Mouse (Mus musculus) limb, embryonic 11.5 days (tissue): Measurements from ENCODE around the gene Rab40c. TPM values are rescaled to one million over a fixed set of nuclear protein-coding genes. Genes with fewer than 3 reads are reported as not detected.

Experiments used
- ATAC-seq: fragments of 200-750 bp; cut with Nextera tagmentation; 2 replicates; pipeline ENCODE4 v1.8.0; 2017; ENCODE audit warnings: low read depth; ENCODE audit not compliant: insufficient number of reproducible peaks, low FRiP score, low TSS enrichment
- DNase-seq: peaks from one replicate; pipeline ENCODE4 v3.0.0-alpha.2; 2015; ENCODE audit warnings: low spot score
- H3K27ac ChIP-seq: fragments of 300-500 bp; sonication (generic); replicated peaks from 2 replicates; pipeline ENCODE4 v1.5.1; 2014; ENCODE audit warnings: low read depth, mild to moderate bottlenecking, low read length
- H3K27me3 ChIP-seq: fragments of 300-500 bp; sonication (generic); 2 replicates; pipeline ENCODE4 v1.6.1; 2014; ENCODE audit warnings: mild to moderate bottlenecking, low read length, mixed read lengths; ENCODE audit not compliant: control insufficient read depth, insufficient read depth
- H3K36me3 ChIP-seq: fragments of 300-500 bp; sonication (generic); 2 replicates; pipeline ENCODE4 v1.6.1; 2014; ENCODE audit warnings: mild to moderate bottlenecking, low read length, moderate library complexity, mixed read lengths; ENCODE audit not compliant: control insufficient read depth, insufficient read depth
- H3K4me1 ChIP-seq: fragments of 300-500 bp; sonication (generic); 2 replicates; pipeline ENCODE4 v1.6.1; 2014; ENCODE audit warnings: low read length, mixed read lengths; ENCODE audit not compliant: control insufficient read depth, insufficient read depth
- H3K4me2 ChIP-seq: fragments of 300-500 bp; sonication (generic); 2 replicates; pipeline ENCODE4 v1.6.1; 2014; ENCODE audit warnings: low read depth, mild to moderate bottlenecking, moderate library complexity; ENCODE audit not compliant: severe bottlenecking
- H3K4me3 ChIP-seq: fragments of 300-500 bp; sonication (generic); 2 replicates; pipeline ENCODE4 v1.5.1; 2014; ENCODE audit warnings: low read depth, low read length
- H3K9ac ChIP-seq: fragments of 300-500 bp; sonication (generic); 2 replicates; pipeline ENCODE4 v1.6.1; 2014; ENCODE audit warnings: mild to moderate bottlenecking, low read length
- H3K9me3 ChIP-seq: fragments of 300-500 bp; sonication (generic); 2 replicates; pipeline ENCODE4 v1.6.1; 2016; ENCODE audit warnings: low read length; ENCODE audit not compliant: control insufficient read depth
- WGBS: fragments of 180-500 bp; shearing (Covaris S2); extraction: QIAGEN DNeasy Blood & Tissue Kit; methylation state at CpG from one replicate; pipeline ENCODE4 v1.1.7; 2014; 5-methylcytosine and 5-hydroxymethylcytosine counted together
- polyA plus RNA-seq: library from polyadenylated mRNA; unstranded; fragments of >200 nt; fragmentation: Nextera tagmentation; extraction: Ambion mirVana; gene quantifications from 2 replicates; pipeline ENCODE4 v1.2.1, GENCODE M21; 2014

Rab40c gene
- polyA plus RNA-seq, 1 experiment from 2014 or later: 19.7 TPM

DNA sequence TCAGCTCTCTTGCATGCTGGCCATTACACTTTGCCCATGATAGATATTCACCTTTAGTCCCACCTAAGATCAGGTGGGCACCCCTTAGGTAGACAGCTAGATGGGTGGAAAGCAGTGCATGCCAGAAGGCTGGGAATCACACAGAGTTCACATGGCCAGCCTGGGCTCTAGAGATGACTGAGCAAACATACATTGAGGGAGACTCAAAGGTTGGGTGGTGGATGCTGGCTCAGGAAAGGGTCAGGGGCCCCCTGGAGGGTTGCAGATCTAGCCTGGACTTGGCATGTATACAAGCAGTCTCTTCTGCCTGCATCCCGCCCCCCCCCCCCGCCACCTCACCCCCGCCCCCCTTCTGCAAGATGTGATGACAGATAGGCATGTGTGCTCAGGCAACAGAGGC is 31.2 kb upstream of the Rab40c start:
- no peaks in the 10 kb centered on the region for H3K9me3 ChIP-seq
- peaks cover 8% of the 10 kb centered on the region for H3K4me1 ChIP-seq
- H3K27ac ChIP-seq: no peak overlapping the region
- H3K27me3 ChIP-seq: peaks cover 40% of the 10 kb centered on the region
- no peak overlapping the region for H3K9ac ChIP-seq
- WGBS: 0% methylated on average over 3 of the region's 3 CpGs
- no peak for DNase-seq
- ATAC-seq: no peak
- H3K4me3 ChIP-seq: no peak overlapping the region
- 0 out of 2 replicates have a peak overlapping the region, but pooled peaks have one; percentile 69 for H3K4me2 ChIP-seq
- no peaks in the 10 kb centered on the region for H3K36me3 ChIP-seq

DNA sequence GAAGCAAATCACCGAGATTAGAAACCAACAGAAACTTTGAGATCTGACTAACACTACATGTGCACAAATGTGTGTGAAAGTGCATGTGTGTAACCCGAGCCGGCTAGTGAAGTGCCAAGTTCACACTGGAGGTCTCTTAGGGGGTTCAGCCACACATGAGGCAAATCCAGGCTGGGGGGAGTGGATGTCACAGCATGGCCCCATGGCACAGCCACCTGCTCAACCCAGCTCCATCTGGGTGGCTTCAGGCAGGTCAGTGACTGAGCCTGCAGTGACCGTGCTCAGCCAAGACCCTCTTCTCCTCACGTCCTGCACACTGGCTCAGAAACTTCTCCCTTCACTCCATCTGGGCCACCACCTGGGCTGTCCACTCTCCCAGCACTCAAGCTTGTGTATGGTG is 30.5 kb upstream of the Rab40c start:
- ATAC-seq: no peak
- Histone ChIP-seq H3K9ac (no peak overlapping the region), H3K4me1 (peaks cover 8% of the 10 kb centered on the region), H3K36me3 (no peaks in the 10 kb centered on the region), H3K4me2 (no peak overlapping the region), H3K27ac (no peak overlapping the region), H3K9me3 (no peaks in the 10 kb centered on the region), H3K27me3 (peaks cover 40% of the 10 kb centered on the region), H3K4me3 (no peak overlapping the region)
- no peak for DNase-seq
- 71% methylated on average over 5 of the region's 5 CpGs for WGBS

DNA sequence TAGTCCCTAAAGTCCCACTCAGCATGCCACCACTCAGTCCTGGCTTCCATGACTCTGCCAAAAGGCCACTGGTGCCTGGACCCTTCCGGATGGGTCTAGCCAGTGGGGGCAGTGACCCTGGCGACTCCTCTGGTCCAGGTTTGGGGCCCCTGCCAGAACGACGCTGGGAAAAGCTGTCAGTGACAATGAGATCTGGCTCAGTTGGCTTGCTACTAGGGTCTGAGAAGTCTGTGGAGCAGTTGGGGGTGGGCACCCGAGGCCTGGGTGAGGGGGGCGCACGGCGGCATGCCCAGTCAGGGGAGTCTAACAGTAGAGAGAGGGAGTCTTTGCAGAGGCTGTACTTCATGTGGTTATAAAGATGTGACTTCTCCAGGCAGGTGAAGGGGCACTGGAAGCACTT is 28.5 kb upstream of the Rab40c start:
- H3K27ac ChIP-seq: no peak overlapping the region
- peaks cover 8% of the 10 kb centered on the region for H3K4me1 ChIP-seq
- no peaks in the 10 kb centered on the region for H3K36me3 ChIP-seq
- DNase-seq: no peak
- ATAC-seq: no peak
- peaks cover 34% of the 10 kb centered on the region for H3K27me3 ChIP-seq
- H3K9ac ChIP-seq: no peak overlapping the region
- WGBS: 80% methylated on average over 8 of the region's 8 CpGs
- H3K9me3 ChIP-seq: no peaks in the 10 kb centered on the region
- H3K4me3 ChIP-seq: no peak overlapping the region
- no peak overlapping the region for H3K4me2 ChIP-seq

DNA sequence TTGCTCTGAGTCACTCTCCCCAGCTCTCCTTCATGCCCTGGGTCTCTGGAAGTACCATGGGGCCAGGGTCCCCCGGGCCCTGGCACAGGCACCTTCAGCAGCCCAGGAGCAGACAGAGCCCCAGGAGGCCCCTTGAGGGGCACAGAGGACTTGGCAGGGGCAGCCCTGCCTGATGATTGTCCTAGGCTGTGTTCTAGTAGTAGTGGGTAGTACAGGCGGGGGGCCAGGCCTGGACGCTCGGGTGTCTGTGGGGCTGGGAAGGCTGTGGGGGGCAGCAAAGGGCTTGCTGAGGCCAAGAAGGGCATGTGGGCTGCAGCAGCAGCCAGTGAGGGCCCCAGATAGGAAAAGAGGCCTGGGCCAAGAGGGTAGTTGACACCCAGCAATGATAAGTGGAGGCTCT is 28.0 kb upstream of the Rab40c start:
- Histone ChIP-seq H3K36me3 (no peaks in the 10 kb centered on the region), H3K27me3 (peaks cover 29% of the 10 kb centered on the region), H3K4me3 (no peak overlapping the region), H3K4me1 (peaks cover 8% of the 10 kb centered on the region), H3K4me2 (no peak overlapping the region), H3K9ac (0 out of 2 replicates have a peak overlapping the region, but pooled peaks have one; percentile 12), H3K9me3 (no peaks in the 10 kb centered on the region), H3K27ac (no peak overlapping the region)
- DNase-seq (no peak), ATAC-seq (no peak)
- 91% methylated on average over 4 of the region's 4 CpGs for WGBS

DNA sequence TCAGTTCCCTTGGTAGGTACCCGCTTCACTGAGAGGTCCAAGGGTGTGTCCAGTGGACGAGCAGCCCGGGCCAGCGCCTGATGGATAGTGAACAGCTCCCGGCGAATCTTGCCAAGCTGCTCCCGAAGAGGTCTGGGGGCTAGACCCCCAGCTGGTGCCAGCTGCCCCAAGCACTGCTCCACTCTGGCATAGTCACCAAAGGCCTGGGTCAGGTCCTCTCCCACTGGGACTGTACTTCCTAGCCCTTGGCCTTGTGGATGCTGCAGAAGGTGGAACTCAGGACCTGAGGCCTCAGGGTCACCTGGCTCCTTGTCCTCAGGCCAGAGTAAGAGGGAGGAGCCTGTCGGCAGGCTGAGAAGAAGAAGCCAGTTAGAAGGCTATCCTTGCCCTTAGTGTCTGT is 27.4 kb upstream of the Rab40c start:
- no peaks in the 10 kb centered on the region for H3K36me3 ChIP-seq
- H3K9ac ChIP-seq: no peak overlapping the region
- no peak overlapping the region for H3K4me3 ChIP-seq
- peaks cover 6% of the 10 kb centered on the region for H3K4me1 ChIP-seq
- H3K4me2 ChIP-seq: peak overlapping the region; percentile 10; the same call in 1 of the 2 replicates
- 90% methylated on average over 8 of the region's 8 CpGs for WGBS
- no peak overlapping the region for H3K27ac ChIP-seq
- H3K27me3 ChIP-seq: peaks cover 22% of the 10 kb centered on the region
- ATAC-seq (no peak), DNase-seq (no peak)
- no peaks in the 10 kb centered on the region for H3K9me3 ChIP-seq

GRCm38 (mm10) chr17:25946349-25946748 is 26.8 kb upstream of the Rab40c start:
- ATAC-seq (no peak), DNase-seq (no peak)
- no peak overlapping the region for H3K4me3 ChIP-seq
- no peak overlapping the region for H3K9ac ChIP-seq
- 78% methylated on average over 7 of the region's 7 CpGs for WGBS
- H3K27ac ChIP-seq: no peak overlapping the region; the same call in 1 of the 2 replicates
- peak overlapping the region; percentile 10; the same call in 1 of the 2 replicates for H3K4me2 ChIP-seq
- no peaks in the 10 kb centered on the region for H3K36me3 ChIP-seq
- no peaks in the 10 kb centered on the region for H3K9me3 ChIP-seq
- H3K27me3 ChIP-seq: peaks cover 17% of the 10 kb centered on the region
- H3K4me1 ChIP-seq: 0 out of 2 replicates have a peak, but pooled peaks cover 3% of the 10 kb centered on the region

GRCm38 (mm10) chr17:25945517-25946155 is 26.1 kb upstream of the Rab40c start:
- Histone ChIP-seq H3K4me3 (no peak overlapping the region), H3K27me3 (peaks cover 10% of the 10 kb centered on the region), H3K4me1 (peaks cover 8% of the 10 kb centered on the region), H3K9ac (no peak overlapping the region), H3K36me3 (no peaks in the 10 kb centered on the region), H3K27ac (no peak overlapping the region; the same call in 1 of the 2 replicates), H3K4me2 (no peak overlapping the region), H3K9me3 (no peaks in the 10 kb centered on the region)
- 73% methylated on average over 9 of the region's 9 CpGs for WGBS
- DNase-seq (no peak), ATAC-seq (no peak)

DNA sequence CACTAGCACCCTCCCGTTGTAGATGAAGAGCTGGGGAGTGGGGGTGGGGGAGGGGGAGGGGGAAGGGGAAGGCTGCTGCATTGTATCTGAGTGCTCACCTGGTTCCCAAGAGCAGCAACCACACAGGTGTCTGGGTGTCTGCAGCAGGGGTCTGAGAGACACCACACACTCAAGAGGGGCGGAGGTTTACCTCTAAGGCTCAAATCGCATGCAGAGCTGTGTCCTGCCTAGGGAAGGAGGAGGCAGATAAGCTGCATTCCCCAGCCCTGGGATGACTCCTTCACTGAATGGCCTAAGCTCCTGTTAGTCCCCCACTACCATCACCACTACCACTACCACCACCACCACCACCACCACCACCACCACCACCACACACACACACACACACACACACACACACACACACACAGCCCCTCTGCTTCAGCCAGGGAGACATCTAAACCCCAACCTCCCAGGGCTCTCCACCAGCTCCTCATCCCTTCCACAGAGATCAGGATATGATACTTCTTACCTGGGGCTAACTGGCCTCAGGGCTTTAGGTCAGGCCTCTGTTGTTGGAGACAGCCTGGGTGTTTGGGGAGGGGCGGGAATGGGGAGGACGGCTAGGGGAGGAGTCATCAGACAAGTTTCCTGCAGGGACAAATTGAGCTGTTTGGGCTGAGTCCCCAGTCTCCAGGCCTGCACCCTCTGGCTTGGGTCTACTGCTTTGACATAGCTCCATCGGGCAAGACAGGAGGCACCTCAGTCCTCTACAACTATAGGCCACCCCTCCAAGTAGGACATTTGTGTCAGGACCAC is 25.0 kb upstream of the Rab40c start, which contains the start of the genes Pigq and Nhlrc4:
Gene Pigq (minus strand): TSS at position 571 of the 798 bp plus-strand sequence.
Gene Nhlrc4 (minus strand): TSS at position 596 of the 798 bp plus-strand sequence.
- Histone ChIP-seq H3K27ac (no peak within 1 kb of the TSS), H3K36me3 (no peaks in the 10 kb centered on the region), H3K4me2 (no peak within 1 kb of the TSS; the same call in 1 of the 2 replicates), H3K4me1 (peaks cover 11% of the 10 kb centered on the region), H3K9ac (no peak within 1 kb of the TSS), H3K27me3 (no peaks in the 10 kb centered on the region), H3K9me3 (no peaks in the 10 kb centered on the region), H3K4me3 (no peak within 1 kb of the TSS)
- WGBS: 46% methylated on average over 6 of the region's 6 CpGs
- ATAC-seq (no peak), DNase-seq (no peak)
